Mouse (Mus musculus): ENCODE measurements around the gene Tmem179.
A peak's percentile ranks its signal among the peaks of the same experiment; 100 is the strongest.

The Tmem179 gene

GRCm38 (mm10) chr12:112462423-112462822 lies 54.1 kb downstream of the Tmem179 start:
- DNase-seq: no peak

DNA sequence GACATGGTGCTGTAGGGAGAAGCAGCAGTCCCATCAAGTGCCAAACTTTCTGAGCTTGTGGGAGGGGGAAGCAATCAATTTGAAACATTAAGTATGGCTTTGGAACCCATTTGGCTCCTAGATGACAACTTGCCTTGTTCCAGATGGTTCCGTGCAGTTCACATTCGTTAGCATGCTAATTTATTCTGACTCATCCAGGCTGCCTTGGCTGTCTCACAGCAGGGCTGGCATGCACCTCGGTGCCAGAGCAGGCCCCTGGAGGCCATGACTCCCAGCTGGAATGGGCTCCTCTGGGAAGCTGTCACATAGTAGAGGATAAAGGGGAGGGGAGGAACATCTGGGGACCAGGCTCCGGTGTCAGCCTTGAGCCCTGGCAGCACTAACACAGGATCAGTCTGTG lies 58.7 kb downstream of the Tmem179 start:
- peak; percentile 16 to 25 for DNase-seq

GRCm38 (mm10) chr12:112456144-112456713 lies 60.3 kb downstream of the Tmem179 start:
- no peak for DNase-seq

DNA sequence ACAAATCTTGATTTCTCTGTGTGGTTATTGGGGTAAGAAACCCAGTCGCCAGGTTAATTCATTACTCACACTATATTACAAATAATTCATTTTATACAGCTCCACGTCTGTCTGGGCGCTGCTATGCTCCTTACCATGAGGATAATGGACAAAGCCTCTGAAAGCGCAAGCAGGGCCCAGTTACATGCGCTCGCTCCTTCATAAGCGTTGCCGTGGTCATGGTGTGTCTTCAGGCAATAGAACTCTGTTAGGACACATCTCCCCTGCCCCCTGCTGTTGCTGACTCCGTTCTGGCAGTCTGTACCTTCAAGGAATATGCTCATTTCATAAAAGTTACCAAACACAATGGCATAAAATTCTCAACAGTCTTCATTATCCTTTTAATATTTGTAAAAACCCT lies 64.7 kb downstream of the Tmem179 start:
- DNase-seq: no peak

DNA sequence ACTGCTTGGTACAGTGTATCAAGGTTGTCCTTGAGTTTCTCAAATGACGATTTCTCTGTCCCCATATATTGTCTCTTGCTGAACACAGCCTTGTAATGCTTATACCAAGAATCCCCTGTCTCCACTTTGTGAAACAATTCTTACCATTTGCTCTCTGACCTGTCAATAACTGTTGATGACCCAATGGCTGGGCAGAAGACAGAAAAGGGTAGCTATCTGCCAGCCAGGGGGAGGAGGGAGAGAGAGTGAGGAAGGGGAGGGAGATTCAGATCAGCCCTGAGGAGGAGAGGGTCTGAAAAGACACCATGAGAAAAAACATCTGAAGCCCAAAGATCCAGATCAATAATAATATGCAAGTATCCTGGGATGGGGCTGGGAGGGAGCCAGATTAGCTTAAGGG lies 65.2 kb downstream of the Tmem179 start:
- no peak for DNase-seq

DNA sequence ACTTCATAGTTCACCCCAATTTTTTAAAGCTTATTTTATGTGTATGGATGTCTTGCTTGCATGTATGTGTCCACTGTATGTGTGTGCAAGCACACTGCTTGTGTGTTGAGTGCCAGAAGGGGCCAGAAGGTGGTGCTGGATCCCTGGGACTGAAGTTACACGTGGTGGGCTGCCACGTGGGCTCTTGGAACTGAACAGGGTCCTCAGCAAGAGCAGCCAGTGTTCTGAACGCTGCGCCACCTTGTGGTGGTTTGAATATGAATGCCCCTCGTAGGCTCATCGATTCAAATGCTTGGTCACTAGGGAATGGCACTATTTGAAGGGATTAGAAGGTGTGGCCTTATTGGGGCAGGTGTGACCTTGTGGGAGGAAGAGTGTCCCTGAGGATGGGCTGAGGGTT lies 65.7 kb downstream of the Tmem179 start:
- peak; percentile 19 to 45 for DNase-seq
